Mouse (Mus musculus) midbrain, postnatal 0 days (tissue): ENCODE measurements around the gene Mknk2. TPM values are rescaled to one million over a fixed set of nuclear protein-coding genes. Genes with fewer than 3 reads are reported as not detected.

ENCODE experiments used
- ATAC-seq: fragments of 200-750 bp; cut with Nextera tagmentation; 2 replicates; pipeline ENCODE4 v1.8.0; 2017; ENCODE audit warnings: moderate number of reproducible peaks, mild to moderate bottlenecking, moderate TSS enrichment, moderate library complexity; ENCODE audit not compliant: low FRiP score
- DNase-seq: peaks from one replicate; pipeline ENCODE4 v3.0.0-alpha.2; 2015; ENCODE audit warnings: low spot score
- H3K27ac ChIP-seq: fragments of 300-500 bp; sonication (generic); 2 replicates; pipeline ENCODE4 v1.5.1; 2014; ENCODE audit warnings: low read depth, mild to moderate bottlenecking, low read length, mixed read lengths
- H3K27me3 ChIP-seq: fragments of 300-500 bp; sonication (generic); 2 replicates; pipeline ENCODE4 v1.6.1; 2014; ENCODE audit warnings: low read length, control low read depth, mixed read lengths; ENCODE audit not compliant: insufficient read depth
- H3K36me3 ChIP-seq: fragments of 300-500 bp; sonication (generic); 2 replicates; pipeline ENCODE4 v1.6.1; 2014; ENCODE audit warnings: low read length, control low read depth, mixed read lengths; ENCODE audit not compliant: insufficient read depth
- H3K4me1 ChIP-seq: fragments of 300-500 bp; sonication (generic); 2 replicates; pipeline ENCODE4 v1.6.1; 2014; ENCODE audit warnings: mild to moderate bottlenecking, control low read depth, antibody characterized with exemption, low read length, mixed read lengths; ENCODE audit not compliant: insufficient read depth
- H3K4me2 ChIP-seq: fragments of 300-500 bp; sonication (generic); 2 replicates; pipeline ENCODE4 v1.6.1; 2014; ENCODE audit warnings: low read depth, mild to moderate bottlenecking, low read length, mixed read lengths; ENCODE audit not compliant: poor library complexity, severe bottlenecking
- H3K4me3 ChIP-seq: fragments of 300-500 bp; sonication (generic); 2 replicates; pipeline ENCODE4 v1.5.1; 2014; ENCODE audit warnings: low read depth, mild to moderate bottlenecking, low read length, moderate library complexity
- H3K9ac ChIP-seq: fragments of 300-500 bp; sonication (generic); replicated peaks from 2 replicates; pipeline ENCODE4 v1.6.1; 2014; ENCODE audit warnings: mild to moderate bottlenecking, low read length, moderate library complexity, mixed read lengths; ENCODE audit not compliant: poor library complexity, severe bottlenecking
- H3K9me3 ChIP-seq: fragments of 300-500 bp; sonication (generic); 2 replicates; pipeline ENCODE4 v1.6.1; 2016; ENCODE audit warnings: low read length, control low read depth
- CTCF ChIP-seq: IDR thresholded peaks from 2 replicates; pipeline ENCODE4 v1.5.1; 2016; ENCODE audit warnings: antibody characterized with exemption, mild to moderate bottlenecking
- WGBS: fragments of 180-500 bp; shearing (Covaris S2); extraction: QIAGEN DNeasy Blood & Tissue Kit; methylation state at CpG from one replicate; pipeline ENCODE4 v1.1.7; 2014; 5-methylcytosine and 5-hydroxymethylcytosine counted together
- polyA plus RNA-seq: library from polyadenylated mRNA; unstranded; fragments of >200 nt; fragmentation: Nextera tagmentation; extraction: Ambion mirVana; gene quantifications from 2 replicates; pipeline ENCODE4 v1.2.1, GENCODE M21; 2015
- total RNA-seq: library from RNA; depleted of rRNA; stranded (reverse); fragments of >200 nt; gene quantifications from 2 replicates; pipeline ENCODE4 v1.2.3, GENCODE M21; 2014

Mknk2 gene
- total and polyA plus RNA-seq, 2 experiments from 2014 or later = 36.0 to 74.6 TPM

DNA sequence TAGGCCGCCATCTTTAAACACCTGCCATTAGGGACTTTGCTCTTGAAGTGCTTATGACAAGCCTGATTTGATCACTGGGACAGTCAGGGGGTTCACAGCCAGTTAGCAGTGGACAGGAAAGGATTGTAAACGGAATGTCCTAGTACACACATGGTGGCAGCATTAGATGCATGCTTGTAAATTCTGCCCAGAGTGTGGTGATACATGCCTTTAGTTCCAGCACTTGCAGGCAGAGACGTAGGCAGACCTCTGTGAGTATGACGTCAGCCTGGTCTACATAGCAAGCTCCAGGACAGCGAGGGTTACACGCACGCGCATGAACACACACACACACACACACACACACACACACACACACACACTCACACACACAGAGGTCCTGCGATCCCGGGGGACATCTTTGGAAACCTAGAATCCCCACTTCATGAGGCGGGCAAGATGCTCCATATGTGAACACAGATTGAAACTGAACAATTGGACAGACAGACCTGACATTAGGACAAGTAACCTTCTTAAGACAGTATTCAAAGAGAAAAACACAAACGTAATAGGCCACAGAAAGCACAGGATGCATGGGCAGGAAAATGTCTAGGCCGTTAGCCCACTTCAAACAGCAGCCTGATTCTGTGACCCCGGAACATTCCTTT, 19.6 kb downstream of the Mknk2 start:
- no peak for DNase-seq
- no peaks in the 10 kb centered on the region for H3K27me3 ChIP-seq
- TF ChIP-seq CTCF = no peak
- H3K36me3 ChIP-seq = no peaks in the 10 kb centered on the region
- H3K9me3 ChIP-seq = no peaks in the 10 kb centered on the region
- no peak for ATAC-seq
- H3K4me3 ChIP-seq = no peak overlapping the region
- H3K27ac ChIP-seq = no peak overlapping the region
- H3K4me1 ChIP-seq = peaks cover 14% of the 10 kb centered on the region
- no peak overlapping the region for H3K9ac ChIP-seq
- no peak overlapping the region for H3K4me2 ChIP-seq
- 84% methylated on average over 14 of the region's 14 CpGs for WGBS

DNA sequence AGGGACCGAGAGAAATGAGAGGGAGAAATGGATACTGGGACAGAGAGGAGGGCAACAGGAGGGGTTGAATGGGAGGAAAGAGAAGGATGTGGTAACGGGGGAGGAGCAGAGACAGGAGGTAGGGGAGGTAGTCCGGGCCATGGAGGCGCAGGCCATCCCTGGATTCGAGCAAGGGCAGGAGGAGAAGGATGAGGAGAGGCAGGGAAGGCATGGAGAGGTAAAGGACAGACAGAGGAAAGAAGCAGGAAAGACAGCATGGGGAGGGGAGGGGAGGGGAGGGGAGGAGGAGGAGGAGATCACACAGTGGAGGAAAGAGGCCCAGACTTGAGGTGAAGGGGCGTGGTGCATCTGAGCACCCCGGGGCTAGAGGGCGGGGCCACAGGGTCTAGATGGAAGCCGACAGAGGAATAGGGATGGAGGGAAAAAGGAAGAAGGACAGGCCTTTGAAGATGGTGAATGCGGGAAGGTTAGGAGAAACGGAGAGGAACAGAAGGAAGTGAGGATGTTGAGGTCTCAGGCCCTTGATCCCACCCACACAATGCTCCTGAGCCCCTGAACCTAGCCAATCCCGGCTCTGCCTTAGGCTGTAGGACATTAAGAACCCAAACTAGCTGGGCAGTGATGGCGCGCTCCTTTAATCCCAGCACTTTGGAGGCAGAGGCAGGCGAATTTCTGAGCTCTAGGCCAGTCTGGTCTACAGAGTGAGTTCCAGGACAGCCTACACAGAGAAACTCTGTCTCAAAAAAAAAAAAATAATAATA, 20.9 kb downstream of the Mknk2 start, which contains the start of gene Btbd2:
Gene Btbd2, minus strand, starts transcription at position 209 of the 761 bp plus-strand sequence.
- Histone ChIP-seq H3K4me1 (peaks cover 14% of the 10 kb centered on the region), H3K27me3 (no peaks in the 10 kb centered on the region), H3K27ac (peak within 1 kb of the TSS; percentile 91), H3K4me3 (peak within 1 kb of the TSS; percentile 82), H3K9ac (peak within 1 kb of the TSS; percentile 93), H3K36me3 (no peaks in the 10 kb centered on the region), H3K9me3 (no peaks in the 10 kb centered on the region), H3K4me2 (peak within 1 kb of the TSS; percentile 93)
- no peak for TF ChIP-seq CTCF
- 25% methylated on average over 15 of the region's 15 CpGs for WGBS
- DNase-seq (no peak), ATAC-seq (peak; percentile 36)

DNA sequence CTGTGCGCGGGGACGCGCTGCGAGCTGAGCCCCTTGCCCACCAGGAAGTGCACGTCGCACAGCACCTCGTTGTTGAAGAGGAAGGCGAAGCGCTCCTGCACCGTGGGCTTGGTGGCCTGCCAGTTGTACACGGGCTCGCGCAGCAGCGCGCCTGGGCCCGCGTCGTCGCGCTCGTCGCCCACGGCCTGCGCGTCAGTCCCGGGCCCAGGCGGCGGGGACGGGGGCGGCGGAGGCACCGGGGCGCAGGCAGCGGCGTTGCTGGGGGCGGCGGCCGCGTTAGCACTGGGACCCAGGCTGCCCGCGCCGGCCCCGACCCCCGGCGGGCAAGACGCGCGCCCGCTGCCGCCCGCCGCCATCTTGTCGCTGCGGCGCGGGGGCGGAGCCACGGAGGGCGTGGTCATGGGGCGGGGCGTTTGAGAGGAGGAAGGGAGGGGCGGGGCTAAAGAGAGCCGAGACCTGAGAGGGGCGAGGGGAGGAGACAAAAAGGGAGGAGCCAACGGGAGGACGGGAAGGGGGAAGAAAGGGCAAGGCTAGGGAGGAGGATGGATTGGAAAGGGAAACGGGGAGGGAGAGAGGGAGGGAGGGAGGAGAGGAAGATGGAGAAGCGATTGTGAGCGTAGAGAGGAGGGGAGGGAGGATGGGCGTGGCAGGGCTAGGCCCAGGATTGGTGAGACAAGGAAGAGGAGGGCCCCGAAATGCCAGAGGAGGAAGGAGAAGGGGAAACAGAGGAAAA, 21.6 kb downstream of the Mknk2 start:
- H3K36me3 ChIP-seq = no peaks in the 10 kb centered on the region
- H3K27ac ChIP-seq = peak overlapping the region; percentile 91
- TF ChIP-seq CTCF = no peak
- peak overlapping the region; percentile 93 for H3K4me2 ChIP-seq
- H3K4me3 ChIP-seq = peak overlapping the region; percentile 82
- H3K4me1 ChIP-seq = peaks cover 14% of the 10 kb centered on the region
- DNase-seq (peak; percentile 98), ATAC-seq (peak; percentile 82)
- H3K9ac ChIP-seq = peak overlapping the region; percentile 93
- H3K27me3 ChIP-seq = no peaks in the 10 kb centered on the region
- no peaks in the 10 kb centered on the region for H3K9me3 ChIP-seq
- 2% methylated on average over 70 of the region's 72 CpGs for WGBS

GRCm38 (mm10) chr10:80655406-80656129, 22.3 kb downstream of the Mknk2 start:
- WGBS = 6% methylated on average over 12 of the region's 12 CpGs
- H3K4me3 ChIP-seq = peak overlapping the region; percentile 82
- H3K36me3 ChIP-seq = no peaks in the 10 kb centered on the region
- H3K27me3 ChIP-seq = no peaks in the 10 kb centered on the region
- peak; percentile 29 for ATAC-seq
- H3K9me3 ChIP-seq = no peaks in the 10 kb centered on the region
- peaks cover 14% of the 10 kb centered on the region for H3K4me1 ChIP-seq
- peak overlapping the region; percentile 93 for H3K4me2 ChIP-seq
- no peak for TF ChIP-seq CTCF
- no peak for DNase-seq
- peak overlapping the region; percentile 91 for H3K27ac ChIP-seq
- H3K9ac ChIP-seq = peak overlapping the region; percentile 93

GRCm38 (mm10) chr10:80654866-80655265, 23.0 kb downstream of the Mknk2 start:
- Histone ChIP-seq H3K9me3 (no peaks in the 10 kb centered on the region), H3K9ac (no peak overlapping the region), H3K36me3 (no peaks in the 10 kb centered on the region), H3K4me1 (peaks cover 14% of the 10 kb centered on the region), H3K27ac (no peak overlapping the region), H3K27me3 (no peaks in the 10 kb centered on the region), H3K4me3 (peak overlapping the region; percentile 82; the same call in 1 of the 2 replicates), H3K4me2 (peak overlapping the region; percentile 93)
- WGBS = 80% methylated on average over 6 of the region's 6 CpGs
- DNase-seq (no peak), ATAC-seq (no peak)
- TF ChIP-seq CTCF = no peak
